Mouse (Mus musculus): Measurements from ENCODE around the gene Tmem82. TPM values are rescaled to one million over a fixed set of nuclear protein-coding genes. Genes with fewer than 3 reads are reported as not detected.

The Tmem82 gene
- total RNA-seq, 2 experiments from 2014 or later, result 0.52 TPM; not detected in 1

GRCm38 (mm10) chr4:141643118-141643855 lies 24.9 kb upstream of the Tmem82 start:
- no peak for ATAC-seq (replicated peaks; ENCODE audit: low FRiP score, low TSS enrichment, poor library complexity, severe bottlenecking)

GRCm38 (mm10) chr4:141641961-141642811 lies 23.8 kb upstream of the Tmem82 start:
- ATAC-seq (replicated peaks; ENCODE audit: low FRiP score, low TSS enrichment, poor library complexity, severe bottlenecking), result no peak

- no peak for ATAC-seq (replicated peaks; ENCODE audit: low FRiP score, low TSS enrichment, poor library complexity, severe bottlenecking)
These were observed 22.9 kb upstream of the Tmem82 start for GRCm38 (mm10) chr4:141641353-141641771.

- no peak for ATAC-seq (replicated peaks; ENCODE audit: low FRiP score, low TSS enrichment, poor library complexity, severe bottlenecking)
These were observed 21.0 kb upstream of the Tmem82 start for GRCm38 (mm10) chr4:141639474-141639873.

GRCm38 (mm10) chr4:141636693-141637092 lies 18.3 kb upstream of the Tmem82 start:
- ATAC-seq (replicated peaks; ENCODE audit: low FRiP score, low TSS enrichment, poor library complexity, severe bottlenecking), result no peak

GRCm38 (mm10) chr4:141635991-141636390 lies 17.6 kb upstream of the Tmem82 start:
- no peak for ATAC-seq (replicated peaks; ENCODE audit: low FRiP score, low TSS enrichment, poor library complexity, severe bottlenecking)

GRCm38 (mm10) chr4:141632111-141632873 lies 13.9 kb upstream of the Tmem82 start:
- ATAC-seq (replicated peaks; ENCODE audit: low FRiP score, low TSS enrichment, poor library complexity, severe bottlenecking), result no peak

- ATAC-seq (replicated peaks; ENCODE audit: low FRiP score, low TSS enrichment, poor library complexity, severe bottlenecking), result no peak
These were observed 12.8 kb upstream of the Tmem82 start for GRCm38 (mm10) chr4:141631250-141631649.

GRCm38 (mm10) chr4:141630021-141630420 lies 11.6 kb upstream of the Tmem82 start:
- ATAC-seq (replicated peaks; ENCODE audit: low FRiP score, low TSS enrichment, poor library complexity, severe bottlenecking), result no peak

GRCm38 (mm10) chr4:141628661-141629060 lies 10.2 kb upstream of the Tmem82 start:
- no peak for ATAC-seq (replicated peaks; ENCODE audit: low FRiP score, low TSS enrichment, poor library complexity, severe bottlenecking)

GRCm38 (mm10) chr4:141627502-141627901 lies 9.1 kb upstream of the Tmem82 start:
- no peak for ATAC-seq (replicated peaks; ENCODE audit: low FRiP score, low TSS enrichment, poor library complexity, severe bottlenecking)

- no peak for ATAC-seq (replicated peaks; ENCODE audit: low FRiP score, low TSS enrichment, poor library complexity, severe bottlenecking)
These were observed 7.5 kb upstream of the Tmem82 start for GRCm38 (mm10) chr4:141625774-141626550.

- ATAC-seq (replicated peaks; ENCODE audit: low FRiP score, low TSS enrichment, poor library complexity, severe bottlenecking), result peak; percentile 79
These were observed 6.7 kb upstream of the Tmem82 start for GRCm38 (mm10) chr4:141624983-141625773.

GRCm38 (mm10) chr4:141624134-141624533 lies 5.7 kb upstream of the Tmem82 start:
- ATAC-seq (replicated peaks; ENCODE audit: low FRiP score, low TSS enrichment, poor library complexity, severe bottlenecking), result no peak

GRCm38 (mm10) chr4:141623666-141624065 lies 5.2 kb upstream of the Tmem82 start, which contains the start of gene Slc25a34:
Gene Slc25a34, minus strand, starts transcription at chr4:141623821.
- no peak for ATAC-seq (replicated peaks; ENCODE audit: low FRiP score, low TSS enrichment, poor library complexity, severe bottlenecking)

GRCm38 (mm10) chr4:141623037-141623436 lies 4.6 kb upstream of the Tmem82 start:
- no peak for ATAC-seq (replicated peaks; ENCODE audit: low FRiP score, low TSS enrichment, poor library complexity, severe bottlenecking)

- ATAC-seq (replicated peaks; ENCODE audit: low FRiP score, low TSS enrichment, poor library complexity, severe bottlenecking), result no peak
These were observed 4.1 kb upstream of the Tmem82 start for GRCm38 (mm10) chr4:141622580-141622979.

GRCm38 (mm10) chr4:141622091-141622490 lies 3.7 kb upstream of the Tmem82 start:
- no peak for ATAC-seq (replicated peaks; ENCODE audit: low FRiP score, low TSS enrichment, poor library complexity, severe bottlenecking)
